Mouse (Mus musculus) CH12.LX (cell line): Measurements from ENCODE around the gene Lama2. TPM values are rescaled to one million over a fixed set of nuclear protein-coding genes. Genes with fewer than 3 reads are reported as not detected.

Experiments used
- DNase-seq: peaks from one replicate; pipeline ENCODE4 v3.0.0-alpha.2; 2013; ENCODE audit errors: extremely low read depth
- H3K27ac ChIP-seq: 2 replicates; pipeline ENCODE4 v1.5.1; 2012; ENCODE audit warnings: low read depth, mild to moderate bottlenecking, control low read depth, moderate library complexity; ENCODE audit not compliant: insufficient read depth
- H3K27me3 ChIP-seq: replicated peaks from 2 replicates; pipeline ENCODE3; 2012; ENCODE audit warnings: inconsistent platforms
- H3K36me3 ChIP-seq, 2 experiments: replicated peaks in 1 of 2; 2 replicates each; pipeline versions ENCODE3 to v1.6.1; 2012; ENCODE audit warnings: inconsistent platforms in 1 of 2, low read length in 1 of 2, mild to moderate bottlenecking in 1 of 2, mixed read lengths in 1 of 2, moderate library complexity in 1 of 2; ENCODE audit not compliant: control insufficient read depth in 1 of 2, insufficient read depth in 1 of 2
- H3K4me1 ChIP-seq, 2 experiments: 2 replicates each; pipeline ENCODE4 v1.6.1; 2012; ENCODE audit warnings: inconsistent platforms in 1 of 2, moderate library complexity in 1 of 2; ENCODE audit not compliant: insufficient read depth in 2 of 2, control insufficient read depth in 1 of 2
- H3K4me2 ChIP-seq: 2 replicates; pipeline ENCODE4 v1.6.1; 2012; ENCODE audit warnings: low read depth, mild to moderate bottlenecking, control low read depth; ENCODE audit not compliant: poor library complexity, insufficient read depth, severe bottlenecking
- H3K4me3 ChIP-seq, 3 experiments: fragments of 150-350 bp in 1 of 3; sonication (generic) in 1 of 3; replicated peaks in 1 of 3; 2 replicates each; pipeline versions ENCODE3 to v1.5.1; 2011 to 2012; ENCODE audit warnings: low read depth in 2 of 3, low read length in 2 of 3, mild to moderate bottlenecking in 2 of 3, moderate library complexity in 2 of 3, control low read depth in 1 of 3, improper control_type of control experiment in 1 of 3, inconsistent platforms in 1 of 3, mixed read lengths in 1 of 3; ENCODE audit not compliant: poor library complexity in 1 of 3
- H3K79me2 ChIP-seq: replicated peaks from 2 replicates; pipeline ENCODE4 v1.6.1; 2012; ENCODE audit warnings: mild to moderate bottlenecking, moderate library complexity; ENCODE audit not compliant: control insufficient read depth, poor library complexity, insufficient read depth, severe bottlenecking; ENCODE audit errors: extremely low read depth
- H3K9ac ChIP-seq: 2 replicates; pipeline ENCODE4 v1.6.1; 2012; ENCODE audit warnings: low read depth, mild to moderate bottlenecking, control low read depth, moderate library complexity; ENCODE audit not compliant: insufficient read depth
- H3K9me3 ChIP-seq: replicated peaks from 2 replicates; pipeline ENCODE3; 2012; ENCODE audit warnings: low read length, inconsistent platforms, mixed read lengths
- BHLHE40 ChIP-seq: IDR thresholded peaks from 2 replicates; pipeline ENCODE4 v1.6.1; 2011; ENCODE audit warnings: mild to moderate bottlenecking, low read depth, low read length, improper control_type of control experiment
- CHD1 ChIP-seq: IDR thresholded peaks from 2 replicates; pipeline ENCODE4 v1.6.1; 2012; ENCODE audit warnings: low read depth, low read length, improper control_type of control experiment, inconsistent platforms
- CHD2 ChIP-seq: IDR thresholded peaks from 2 replicates; pipeline ENCODE4 v1.6.1; 2011; ENCODE audit warnings: low read length, improper control_type of control experiment
- CTCF ChIP-seq, 2 experiments: IDR thresholded peaks in 1 of 2; conservative IDR thresholded peaks in 1 of 2; 2 replicates each; pipeline ENCODE4 v1.5.1; 2011 to 2012; ENCODE audit warnings: low read depth in 2 of 2, low read length in 2 of 2, improper control_type of control experiment in 1 of 2, inconsistent platforms in 1 of 2, mild to moderate bottlenecking in 1 of 2, moderate library complexity in 1 of 2
- ELF1 ChIP-seq: IDR thresholded peaks from 2 replicates; pipeline ENCODE4 v1.6.1; 2014; ENCODE audit warnings: low read depth, mild to moderate bottlenecking, inconsistent platforms, low read length, improper control_type of control experiment
- ETS1 ChIP-seq: conservative IDR thresholded peaks from 2 replicates; pipeline ENCODE4 v1.6.1; 2012; ENCODE audit warnings: low read depth, mild to moderate bottlenecking, inconsistent platforms, low read length, improper control_type of control experiment, moderate library complexity
- HCFC1 ChIP-seq: IDR thresholded peaks from 2 replicates; pipeline ENCODE4 v1.6.1; 2012; ENCODE audit warnings: low read depth, mild to moderate bottlenecking, inconsistent platforms, low read length, improper control_type of control experiment
- IRF4 ChIP-seq: IDR thresholded peaks from 2 replicates; pipeline ENCODE4 v1.6.1; 2014; ENCODE audit warnings: low read depth, mild to moderate bottlenecking, inconsistent platforms, low read length, improper control_type of control experiment
- JUN ChIP-seq: IDR thresholded peaks from 2 replicates; pipeline ENCODE4 v1.6.1; 2011; ENCODE audit warnings: low read depth, mild to moderate bottlenecking, low read length, improper control_type of control experiment, moderate library complexity; ENCODE audit not compliant: insufficient read depth
- JUND ChIP-seq: conservative IDR thresholded peaks from 2 replicates; pipeline ENCODE4 v1.6.1; 2011; ENCODE audit warnings: low read depth, low read length, improper control_type of control experiment
- KAT2A ChIP-seq: IDR thresholded peaks from 2 replicates; pipeline ENCODE4 v1.6.1; 2012; ENCODE audit warnings: low read length, improper control_type of control experiment, inconsistent platforms; ENCODE audit not compliant: insufficient replicate concordance
- MAX ChIP-seq: IDR thresholded peaks from 2 replicates; pipeline ENCODE4 v1.6.1; 2011; ENCODE audit warnings: low read length, improper control_type of control experiment
- MAZ ChIP-seq: IDR thresholded peaks from 2 replicates; pipeline ENCODE4 v1.6.1; 2012; ENCODE audit warnings: low read depth, mild to moderate bottlenecking, inconsistent platforms, low read length, improper control_type of control experiment, moderate library complexity
- MEF2A ChIP-seq: IDR thresholded peaks from 2 replicates; pipeline ENCODE4 v1.6.1; 2014; ENCODE audit warnings: low read depth, mild to moderate bottlenecking, inconsistent platforms, low read length, improper control_type of control experiment, borderline replicate concordance
- MXI1 ChIP-seq: IDR thresholded peaks from 2 replicates; pipeline ENCODE4 v1.6.1; 2011; ENCODE audit warnings: mild to moderate bottlenecking, low read depth, low read length, improper control_type of control experiment
- NELFE ChIP-seq: IDR thresholded peaks from 2 replicates; pipeline ENCODE4 v1.6.1; 2011; ENCODE audit warnings: low read depth, low read length, improper control_type of control experiment
- POLR2AphosphoS2 ChIP-seq: IDR thresholded peaks from 2 replicates; pipeline ENCODE4 v1.6.1; 2011; ENCODE audit warnings: low read depth, low read length, improper control_type of control experiment
- RCOR1 ChIP-seq: conservative IDR thresholded peaks from 2 replicates; pipeline ENCODE4 v1.6.1; 2012; ENCODE audit warnings: low read depth, mild to moderate bottlenecking, inconsistent platforms, low read length, improper control_type of control experiment
- SIN3A ChIP-seq: IDR thresholded peaks from 2 replicates; pipeline ENCODE4 v1.6.1; 2012; ENCODE audit warnings: low read length, improper control_type of control experiment, inconsistent platforms
- UBTF ChIP-seq: IDR thresholded peaks from 2 replicates; pipeline ENCODE4 v1.6.1; 2012; ENCODE audit warnings: low read depth, mild to moderate bottlenecking, inconsistent platforms, low read length, improper control_type of control experiment, moderate library complexity
- ZC3H11A ChIP-seq: IDR thresholded peaks from 2 replicates; pipeline ENCODE4 v1.6.1; 2012; ENCODE audit warnings: low read depth, mild to moderate bottlenecking, inconsistent platforms, low read length, improper control_type of control experiment
- ZMIZ1 ChIP-seq: IDR thresholded peaks from 2 replicates; pipeline ENCODE4 v1.6.1; 2012; ENCODE audit warnings: low read depth, mild to moderate bottlenecking, inconsistent platforms, low read length, improper control_type of control experiment
- dilution Hi-C: fragments of 300-500 bp; cut with MboI; formaldehyde crosslinking; loops from 2 replicates; pipeline ENCODE4 v1.14.3; 2020; ENCODE audit warnings: low sequenced_read_pairs; ENCODE audit not compliant: extremely low pct_unique_long_range_greater_than_20kb, extremely low pct_ligation_motif_present
- in situ Hi-C: fragments of 300-500 bp; cut with MboI; formaldehyde crosslinking; loops from 3 replicates; pipeline ENCODE4 v1.14.3; 2019; ENCODE audit warnings: low sequenced_read_pairs, low pct_ligation_motif_present, low pct_unique_long_range_greater_than_20kb, mixed read lengths
- polyA plus RNA-seq: library from polyadenylated mRNA; unstranded; fragments of >175 nt; gene quantifications from 2 replicates; pipeline ENCODE4 v1.2.1, GENCODE M21; 2012; ENCODE audit warnings: low read depth; ENCODE audit not compliant: insufficient read length
- total RNA-seq, 2 experiments: library from RNA; depleted of rRNA; stranded (reverse); fragments of 300-350 nt in 1 of 2; fragments of >200 nt in 1 of 2; gene quantifications; 2 replicates each; pipeline ENCODE4 v1.2.3; 2012 to 2014

Gene Lama2
- total and polyA plus RNA-seq, 3 experiments: not detected

DNA sequence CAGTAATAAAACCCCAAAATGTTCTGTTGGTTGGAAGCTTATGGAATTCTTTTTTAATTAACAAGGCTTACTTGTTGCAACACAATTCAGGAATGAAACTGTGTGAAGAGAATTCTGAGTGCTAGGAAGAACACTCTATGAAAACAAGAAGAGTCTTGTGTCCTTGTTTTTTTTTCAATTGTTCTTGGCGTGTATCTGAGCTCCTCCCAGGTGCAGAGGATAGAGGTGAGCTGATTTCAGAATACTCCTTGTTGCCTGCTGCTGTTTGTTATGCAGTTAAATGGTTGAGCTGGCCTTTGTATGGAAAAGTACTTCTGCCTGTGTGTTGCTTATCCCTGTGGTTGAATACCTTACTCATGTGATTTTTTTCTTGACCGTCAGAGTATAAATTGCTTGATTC, 636.9 kb downstream of the Lama2 start:
- Histone ChIP-seq H3K9ac (no peak overlapping the region), H3K36me3 (no peaks in the 10 kb centered on the region), H3K4me1 (no peaks in the 10 kb centered on the region), H3K4me3 (no peak overlapping the region), H3K4me2 (no peak overlapping the region), H3K27me3 (no peaks in the 10 kb centered on the region), H3K27ac (no peak overlapping the region), H3K79me2 (no peaks in the 10 kb centered on the region), H3K9me3 (no peaks in the 10 kb centered on the region)
- TF ChIP-seq POLR2AphosphoS2 (no peak), JUND (no peak), ELF1 (no peak), CTCF (conservative IDR thresholded peaks at IDR 0.05 in 1 of 2, IDR thresholded peaks at IDR 0.05 in 1 of 2; ENCODE audit: low read depth in 2 of 2, low read length in 2 of 2) (no peak), ZC3H11A (no peak), CHD2 (no peak), MEF2A (no peak), BHLHE40 (no peak), SIN3A (no peak), MAX (no peak), ETS1 (no peak), UBTF (no peak), HCFC1 (no peak), JUN (no peak), CHD1 (no peak), KAT2A (no peak), NELFE (no peak), ZMIZ1 (no peak), MAZ (no peak), RCOR1 (no peak)
- dilution Hi-C loops: no loop called here
- no peak for DNase-seq
- in situ Hi-C loops: loop anchor here (25.0 kb wide), 1 partner anchor 270 kb away; no protein-coding TSS in a partner anchor

- no peak for TF ChIP-seq SIN3A
- no peak for TF ChIP-seq POLR2AphosphoS2
- TF ChIP-seq MXI1: no peak
- TF ChIP-seq IRF4: no peak
- DNase-seq: no peak
- dilution Hi-C loops: no loop called here
- Histone ChIP-seq H3K27ac (no peak overlapping the region), H3K9ac (no peak overlapping the region), H3K36me3 (no peaks in the 10 kb centered on the region), H3K4me3 (no peak overlapping the region), H3K9me3 (no peaks in the 10 kb centered on the region), H3K4me1 (no peaks in the 10 kb centered on the region), H3K79me2 (no peaks in the 10 kb centered on the region), H3K4me2 (no peak overlapping the region), H3K27me3 (no peaks in the 10 kb centered on the region)
- in situ Hi-C loops: loop anchor here (25.0 kb wide), 1 partner anchor 263 kb away; no protein-coding TSS in a partner anchor
These were observed 644.2 kb downstream of the Lama2 start for GRCm38 (mm10) chr10:26975372-26975771.
